8 mouse cellular contexts compared by ENCODE assay signal in genomic region chr8:47990911-47991820, GRCm38 (mm10). TPM values are rescaled to one million over a fixed set of nuclear protein-coding genes. Genes with fewer than 3 reads are reported as not detected.
DNase-seq lines count a peak whose midpoint lies in the region; ATAC-seq and TF ChIP-seq lines count a peak whose summit lies in the region.

Wwc2 (minus strand) TSS chr8:47990924.

- intact Hi-C loops in heart, postnatal 25 days (cut with DNase I), result loop anchor here (2.0 kb wide), 1 partner anchor 16 kb away; no protein-coding TSS in a partner anchor

- 1% methylated on average over 38 of the region's 46 CpGs for WGBS in forebrain, embryonic 13.5 days
- WGBS in lung, embryonic 15.5 days, result under 1% methylated on average over 40 of the region's 46 CpGs

- H3K4me3 ChIP-seq in forebrain, embryonic 13.5 days, result peak within 1 kb of the TSS; percentile 72
- peak within 1 kb of the TSS; percentile 86 for H3K4me3 ChIP-seq in layer of hippocampus, adult 2 months
- H3K4me3 ChIP-seq in lung, embryonic 15.5 days, result peak within 1 kb of the TSS; percentile 79

- no peaks in the 10 kb centered on the region for H3K36me3 ChIP-seq in forebrain, embryonic 13.5 days (ENCODE audit: poor library complexity, severe bottlenecking)
- H3K36me3 ChIP-seq in lung, embryonic 15.5 days, result no peaks in the 10 kb centered on the region

- peaks cover 7% of the 10 kb centered on the region; the same call in 1 of the 2 replicates for H3K27me3 ChIP-seq in forebrain, embryonic 13.5 days
- H3K27me3 ChIP-seq in lung, embryonic 15.5 days, result no peaks in the 10 kb centered on the region

- peak within 1 kb of the TSS; percentile 66 for H3K27ac ChIP-seq in forebrain, embryonic 13.5 days
- peak within 1 kb of the TSS; percentile 92 for H3K27ac ChIP-seq in layer of hippocampus, adult 2 months
- peak within 1 kb of the TSS; percentile 99 for H3K27ac ChIP-seq in lung, embryonic 15.5 days

- DNase-seq in ES-CJ7 (ENCODE audit: low read depth, low spot score), result peak; percentile 71
- DNase-seq in c-Kit-positive CD71-negative TER-119-negative erythroid progenitor cells, embryonic 14.5 days (ENCODE audit: low read depth), result peak; percentile 58
- DNase-seq in heart, postnatal 25 days (ENCODE audit: low spot score), result peak; percentile 87
- no peak for DNase-seq in layer of hippocampus, adult 2 months (ENCODE audit: low spot score in 2 of 2)
- DNase-seq in thymus, postnatal 25 days, result peak; percentile 4

- H3K9ac ChIP-seq in forebrain, embryonic 13.5 days, result peak within 1 kb of the TSS; percentile 82
- peak within 1 kb of the TSS; percentile 97 for H3K9ac ChIP-seq in lung, embryonic 15.5 days

- ATAC-seq in forebrain, embryonic 13.5 days, result peak; percentile 54
- ATAC-seq in lung, embryonic 15.5 days (ENCODE audit: borderline replicate concordance, extremely low read depth, low FRiP score, low TSS enrichment), result peak; percentile 69
- peak; percentile 5; the same call in 1 of the 2 replicates for ATAC-seq in neutrophil, adult 5-6 weeks (ENCODE audit: extremely low read depth, insufficient number of reproducible peaks, low FRiP score, poor library complexity, severe bottlenecking)

- H3K4me2 ChIP-seq in forebrain, embryonic 13.5 days, result peak within 1 kb of the TSS; percentile 93
- peak within 1 kb of the TSS; percentile 85 for H3K4me2 ChIP-seq in lung, embryonic 15.5 days

- no peaks in the 10 kb centered on the region for H3K9me3 ChIP-seq in forebrain, embryonic 13.5 days (replicated peaks)
- H3K9me3 ChIP-seq in lung, embryonic 15.5 days, result no peaks in the 10 kb centered on the region

- peaks cover 23% of the 10 kb centered on the region for H3K4me1 ChIP-seq in forebrain, embryonic 13.5 days
- H3K4me1 ChIP-seq in lung, embryonic 15.5 days, result peaks cover 55% of the 10 kb centered on the region

- no peak for TF ChIP-seq CTCF in layer of hippocampus, adult 2 months (conservative IDR thresholded peaks at IDR 0.05)

RNA-seq across cellular contexts. Expression of gene Wwc2, which starts in this region (rescaled TPM):
- polyA plus RNA-seq in forebrain, embryonic 13.5 days (2015; fragmentation: Nextera tagmentation; extraction: Ambion mirVana), result 3.5 and 4.1 TPM in 2 replicates
- total RNA-seq in heart, postnatal 25 days (2021), result 10 to 100 TPM; 25.0 to 28.2 TPM
- 10 to 100 TPM; 27.0 to 28.2 TPM for total RNA-seq in layer of hippocampus, adult 2 months (2021)
- 13.0 and 13.9 TPM in 2 replicates for polyA plus RNA-seq in lung, embryonic 15.5 days (2015; fragmentation: Nextera tagmentation; extraction: Ambion mirVana)
- 1.8 and 2.1 TPM in 2 replicates for total RNA-seq in neutrophil, adult 5-6 weeks (2017)

Comparison
In these comparisons a context has a peak if more than half of its experiments do, and no peak if none do; other contexts are left out.
1. DNase-seq: peak in ES-CJ7 (single experiment), c-Kit-positive CD71-negative TER-119-negative erythroid progenitor cells, embryonic 14.5 days (single experiment), heart, postnatal 25 days (single experiment) and thymus, postnatal 25 days (single experiment); none in layer of hippocampus, adult 2 months (0 of 2).
2. ATAC-seq: peak in every context shown above with its lines; median percentile 69 in lung, embryonic 15.5 days; 54 in forebrain, embryonic 13.5 days; 5 in neutrophil, adult 5-6 weeks.
3. Peak in every context shown above with its lines, with median percentiles within 50 percentile points of each other: H3K27ac ChIP-seq and H3K4me3 ChIP-seq.